Mouse (Mus musculus) kidney, adult 8-10 months (tissue): ENCODE results near the gene Uap1.

Experiments
- DNase-seq, 2 experiments: peaks; one replicate each; pipeline ENCODE4 v3.0.0; 2022

Uap1 gene

DNA sequence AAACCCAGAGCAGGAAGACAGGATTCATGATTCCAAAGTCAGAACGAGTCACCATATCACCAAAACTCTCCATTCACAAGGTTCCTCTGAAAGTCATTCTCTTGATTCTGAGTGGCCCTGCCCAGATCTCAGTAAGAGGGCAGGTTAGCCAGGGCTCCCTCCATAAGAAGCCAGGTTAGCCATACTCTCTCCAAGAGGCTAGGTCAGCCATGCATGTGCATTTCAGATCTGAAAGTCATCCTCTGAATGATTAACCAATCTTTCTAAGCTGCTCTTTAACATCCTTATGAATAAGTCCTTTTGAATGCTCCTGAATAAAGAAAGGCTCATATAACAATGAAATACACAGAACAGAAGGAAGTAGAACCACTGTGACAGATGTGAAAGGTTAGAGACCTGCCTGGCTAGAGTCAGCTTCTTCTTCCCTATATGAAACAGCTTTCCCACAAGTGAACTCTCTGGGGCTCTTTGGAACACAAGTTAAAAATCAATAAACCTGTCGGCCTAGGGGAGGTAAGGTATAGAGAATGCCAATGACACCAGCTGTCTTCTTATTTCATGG is 10.6 kb downstream of the Uap1 start:
- no peak for DNase-seq

DNA sequence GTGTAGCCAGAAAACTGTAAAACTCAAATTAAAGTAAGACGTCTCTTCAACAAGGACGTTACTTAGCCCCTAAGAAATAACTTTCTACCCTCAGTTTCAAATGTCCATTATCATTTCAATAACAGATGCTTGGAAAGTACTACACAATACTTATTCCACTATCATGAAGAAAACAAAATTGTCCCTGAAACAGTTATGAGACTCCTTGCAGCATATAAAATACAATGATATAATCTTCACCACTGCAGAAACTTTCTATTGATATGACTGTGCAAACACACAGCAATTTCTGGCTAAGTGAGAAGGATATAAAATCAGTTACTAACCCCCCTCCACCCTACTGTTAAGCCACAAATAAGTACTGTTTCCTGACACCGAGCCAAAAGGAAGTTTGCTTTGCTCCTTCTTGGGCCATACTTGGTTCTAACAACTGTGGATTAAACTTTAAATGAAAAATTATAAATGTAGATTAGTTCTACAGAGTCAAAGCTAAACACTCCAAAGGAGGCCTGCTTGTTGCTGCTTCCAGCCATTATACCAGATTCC is 11.3 kb downstream of the Uap1 start:
- peak in 1 of 2 experiments; percentile 50 for DNase-seq

DNA sequence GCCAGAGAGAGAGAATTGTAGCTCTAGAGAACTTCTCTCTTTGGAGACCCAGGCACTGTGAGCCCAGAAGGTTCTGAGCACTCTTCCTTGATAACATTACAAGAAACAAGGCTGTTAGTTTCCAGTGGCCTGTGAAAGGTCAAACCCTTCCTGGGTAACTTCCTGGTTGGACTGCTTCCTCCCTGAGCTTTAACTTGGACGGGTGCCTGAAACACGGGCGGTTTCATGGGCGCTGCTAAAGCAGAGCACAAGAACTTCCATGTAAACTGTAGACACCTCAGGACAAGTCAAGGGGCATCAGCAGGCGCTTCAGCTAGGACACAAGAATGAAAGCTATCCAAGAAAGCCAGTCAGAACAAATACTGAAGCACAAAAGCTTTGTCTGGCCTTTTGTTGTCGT is 12.9 kb downstream of the Uap1 start:
- peak; percentile 61 to 70 for DNase-seq

DNA sequence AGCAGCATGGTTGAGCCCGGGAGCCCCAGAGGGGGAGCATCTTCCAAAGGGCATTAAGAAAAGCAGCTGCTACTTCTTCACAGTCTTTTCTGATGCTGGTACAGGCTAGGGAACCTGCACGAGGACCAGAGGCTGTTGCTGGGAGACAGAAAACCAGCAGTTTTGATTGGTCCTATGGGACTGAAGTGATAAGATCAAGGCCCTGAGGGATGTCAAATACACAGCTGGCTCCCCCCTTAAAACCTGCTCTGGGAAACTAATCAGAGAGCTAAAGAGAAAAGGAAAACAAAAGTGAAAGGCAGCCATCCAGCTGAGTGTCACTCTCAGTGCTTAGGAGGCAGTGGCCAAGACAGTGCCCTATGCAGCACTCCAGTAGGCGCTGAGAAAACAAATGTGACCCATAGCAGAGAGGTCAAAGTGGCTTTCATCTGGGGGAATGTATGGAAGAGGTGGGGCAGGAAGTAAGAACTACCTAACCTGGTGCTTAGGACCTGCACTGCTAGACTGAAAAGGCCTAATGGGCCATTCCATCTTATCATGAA is 14.3 kb downstream of the Uap1 start:
- no peak for DNase-seq

DNA sequence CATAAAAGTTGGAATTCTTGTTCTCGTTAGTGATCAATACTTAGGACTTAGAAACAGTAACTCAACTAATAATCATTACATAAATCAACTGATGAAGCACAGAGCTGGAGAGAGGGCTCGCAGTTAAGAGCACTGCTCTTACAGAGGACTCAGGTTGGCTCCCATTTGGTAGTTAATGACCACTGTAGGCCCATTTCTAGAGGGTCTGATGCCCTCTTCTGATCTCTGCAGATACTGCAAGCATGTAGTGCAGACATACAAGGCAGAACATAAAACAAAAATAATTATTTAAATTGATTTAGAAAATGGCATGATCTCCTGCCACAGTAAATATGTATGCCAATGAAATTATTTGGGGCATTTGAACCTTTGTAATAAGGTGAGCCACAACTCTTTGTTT is 15.1 kb downstream of the Uap1 start:
- no peak for DNase-seq

DNA sequence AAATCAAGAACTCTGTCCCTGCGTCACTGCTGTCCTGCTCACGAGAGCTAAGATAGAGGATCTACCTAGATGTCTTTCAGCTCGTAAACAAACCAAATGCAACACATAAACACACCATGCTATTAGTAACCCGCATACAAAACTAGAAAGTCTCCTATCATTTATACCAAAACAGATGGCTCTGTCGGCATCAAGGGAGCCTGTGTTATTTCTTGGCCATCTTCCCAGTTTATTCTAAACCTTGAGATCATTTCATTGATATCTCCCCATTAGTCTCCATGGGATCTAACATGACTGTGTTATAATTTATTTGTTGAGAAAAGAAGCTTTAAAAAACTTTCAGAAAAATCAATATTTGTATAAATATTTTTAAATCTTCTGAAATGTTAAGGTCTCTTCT is 19.0 kb downstream of the Uap1 start:
- DNase-seq: no peak

DNA sequence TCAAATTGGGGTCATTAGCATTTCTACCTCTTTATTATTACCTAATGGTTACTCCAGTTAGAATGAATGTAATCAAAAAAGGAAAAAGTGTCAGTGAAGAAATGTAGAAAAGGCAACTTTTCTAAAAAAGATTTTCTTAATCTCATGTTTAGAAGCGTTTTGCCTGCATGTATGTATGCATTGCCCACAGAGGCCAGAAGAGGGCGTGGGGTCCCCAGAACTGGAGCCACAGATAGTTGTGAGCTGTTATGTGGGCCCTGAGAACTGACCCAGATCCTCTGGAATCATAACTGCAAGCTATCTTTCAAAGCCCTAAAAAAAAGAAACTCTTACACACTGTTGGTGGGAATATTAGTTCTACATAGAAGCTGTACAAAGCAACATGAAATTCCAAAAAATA is 19.5 kb downstream of the Uap1 start:
- DNase-seq: no peak

DNA sequence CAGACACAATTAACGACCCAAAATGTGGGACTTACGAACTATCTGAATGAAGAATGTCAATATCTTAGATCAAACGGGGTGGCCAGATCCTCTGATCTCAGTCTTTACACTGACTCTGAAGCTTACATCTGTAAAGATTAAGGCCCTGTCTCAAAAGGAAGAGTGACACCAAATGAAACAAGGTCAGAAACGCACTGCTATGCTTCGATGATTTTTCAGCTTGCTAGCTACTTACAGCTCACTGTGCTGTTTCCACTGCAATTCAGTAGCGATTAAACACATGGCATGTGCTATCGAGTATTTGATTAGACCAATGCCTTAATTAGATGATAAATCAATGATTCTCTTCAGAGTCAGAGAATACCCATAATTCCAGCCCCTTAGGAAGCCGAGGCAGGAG is 20.8 kb downstream of the Uap1 start:
- DNase-seq: no peak

DNA sequence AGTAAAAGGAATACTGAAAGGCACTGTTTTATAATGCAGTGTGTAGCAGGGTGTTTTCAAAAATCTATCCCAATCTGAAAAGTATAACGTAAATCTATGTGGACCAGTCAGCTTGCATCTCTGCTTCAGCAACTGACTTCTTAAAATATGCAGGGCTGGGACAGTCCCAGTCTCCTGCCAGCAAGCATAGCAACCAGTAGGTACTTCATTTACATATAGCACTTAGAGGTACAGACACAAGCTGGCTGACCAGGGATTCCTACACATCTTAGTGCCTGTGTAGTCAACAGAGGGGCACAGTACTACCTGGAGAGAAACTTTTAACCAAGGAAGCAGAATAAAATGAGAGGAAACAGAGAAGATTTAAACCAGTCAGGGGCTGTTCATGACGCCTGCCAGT is 22.2 kb downstream of the Uap1 start:
- DNase-seq: no peak

DNA sequence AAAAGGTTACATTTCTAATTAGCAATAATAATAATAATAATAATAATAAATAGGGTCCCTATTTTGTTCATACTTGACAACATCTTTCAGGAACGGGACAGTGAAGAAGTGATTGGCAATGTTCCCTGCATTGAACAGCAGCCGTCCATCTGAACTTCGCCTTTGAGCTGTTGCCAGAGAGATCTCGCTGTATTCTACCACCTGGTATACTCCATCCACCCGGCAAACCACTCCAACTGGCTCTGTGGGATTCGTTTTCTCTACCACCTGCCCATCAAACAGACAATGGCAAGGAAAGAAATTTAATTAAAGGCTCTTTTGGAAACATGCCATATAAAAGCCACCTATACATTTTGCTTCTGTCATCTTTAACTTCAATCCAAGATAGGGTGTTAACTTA is 23.9 kb downstream of the Uap1 start:
- DNase-seq: no peak

DNA sequence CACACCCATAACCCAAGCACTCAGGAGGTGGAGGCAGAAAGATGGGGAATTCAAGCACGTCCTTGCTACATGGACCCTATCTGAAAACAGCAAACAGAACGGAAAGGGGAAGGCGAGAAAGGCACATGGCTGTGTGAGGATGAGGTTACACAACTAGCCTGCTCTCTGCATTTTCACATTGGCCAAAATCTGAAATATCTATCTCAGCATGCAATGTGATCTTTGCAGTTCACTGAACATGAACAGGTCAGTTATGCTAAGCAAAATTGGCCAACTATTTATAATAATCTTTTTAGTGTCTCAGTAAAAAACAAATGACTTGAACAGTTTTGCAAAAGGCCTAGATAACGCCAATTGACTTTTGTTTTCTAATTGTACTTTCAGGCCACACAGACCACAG is 25.0 kb downstream of the Uap1 start:
- peak in 1 of 2 experiments; percentile 30 for DNase-seq

DNA sequence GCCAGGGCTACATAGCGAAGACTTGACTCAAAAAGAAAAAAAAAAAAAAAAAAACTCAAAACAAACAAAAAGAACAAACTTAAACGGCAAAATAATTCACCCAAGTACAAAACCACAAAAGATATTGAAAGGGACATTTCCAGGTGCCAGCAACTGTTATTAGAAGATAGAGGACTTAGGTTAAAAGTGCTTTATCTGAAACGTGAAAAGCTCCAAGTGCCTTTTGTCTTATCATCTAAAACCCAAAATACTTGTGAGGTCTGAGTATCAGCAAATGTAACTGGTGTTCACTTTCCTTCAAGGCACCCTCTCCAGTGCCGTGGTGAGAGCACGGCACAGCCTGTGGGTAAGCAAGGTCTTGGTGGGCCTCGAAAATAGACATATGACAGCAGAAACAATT is 26.2 kb downstream of the Uap1 start:
- no peak for DNase-seq

DNA sequence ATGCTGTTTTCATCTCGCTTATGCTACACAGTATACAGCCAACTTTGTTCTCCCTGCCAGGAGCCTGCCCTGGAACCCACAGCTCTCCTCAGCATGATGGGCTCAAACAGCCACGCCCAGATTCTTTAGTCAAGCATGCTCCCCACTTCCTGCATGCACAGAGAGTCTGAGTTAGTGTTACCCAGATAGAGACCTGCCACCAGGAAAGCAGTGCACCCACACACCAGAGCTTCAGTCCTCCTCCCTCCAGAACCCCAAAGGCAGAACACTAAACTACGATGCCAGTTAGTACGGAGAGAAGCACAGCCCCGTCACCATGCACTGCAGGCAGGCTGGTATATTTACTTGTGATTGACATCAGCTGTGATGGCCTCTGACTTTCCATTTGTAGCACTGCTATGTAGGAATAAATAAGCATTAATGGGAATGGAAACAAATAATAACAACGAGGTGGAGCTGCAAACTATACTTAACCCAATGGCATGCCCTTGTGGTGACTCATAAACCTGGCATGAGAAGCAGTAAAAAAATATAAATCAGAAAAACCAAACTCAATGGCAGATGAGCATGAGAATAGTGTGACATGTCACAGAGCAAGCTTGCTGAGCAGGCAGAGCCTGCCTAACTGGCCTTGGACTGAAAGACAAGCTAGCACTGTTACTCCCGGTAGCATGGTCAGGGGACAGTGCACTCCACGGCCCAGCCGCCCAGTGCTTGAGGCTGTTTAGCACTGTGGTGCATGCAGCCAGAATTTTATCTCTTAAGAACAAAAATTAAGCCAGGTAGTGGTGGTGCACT is 26.9 kb downstream of the Uap1 start:
- DNase-seq: no peak

DNA sequence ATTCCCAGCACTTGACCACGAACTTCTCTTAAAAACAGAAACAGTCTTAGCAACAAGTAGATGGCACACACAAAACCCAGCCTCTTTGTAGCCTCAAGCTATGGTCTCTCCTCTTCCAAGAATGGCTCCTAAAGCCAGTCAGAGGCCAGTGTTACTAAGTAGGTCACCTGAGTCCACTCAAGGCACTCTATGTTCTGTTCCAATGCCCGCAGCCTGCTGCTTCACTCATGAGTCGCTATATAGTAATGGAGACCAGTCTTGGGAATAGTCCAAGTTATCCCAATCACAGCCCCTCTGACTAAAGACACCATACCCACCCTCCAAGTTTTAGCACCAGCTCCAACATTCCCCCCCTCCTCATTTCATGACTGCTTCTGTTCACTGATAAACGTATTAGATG is 29.2 kb downstream of the Uap1 start:
- DNase-seq: no peak

DNA sequence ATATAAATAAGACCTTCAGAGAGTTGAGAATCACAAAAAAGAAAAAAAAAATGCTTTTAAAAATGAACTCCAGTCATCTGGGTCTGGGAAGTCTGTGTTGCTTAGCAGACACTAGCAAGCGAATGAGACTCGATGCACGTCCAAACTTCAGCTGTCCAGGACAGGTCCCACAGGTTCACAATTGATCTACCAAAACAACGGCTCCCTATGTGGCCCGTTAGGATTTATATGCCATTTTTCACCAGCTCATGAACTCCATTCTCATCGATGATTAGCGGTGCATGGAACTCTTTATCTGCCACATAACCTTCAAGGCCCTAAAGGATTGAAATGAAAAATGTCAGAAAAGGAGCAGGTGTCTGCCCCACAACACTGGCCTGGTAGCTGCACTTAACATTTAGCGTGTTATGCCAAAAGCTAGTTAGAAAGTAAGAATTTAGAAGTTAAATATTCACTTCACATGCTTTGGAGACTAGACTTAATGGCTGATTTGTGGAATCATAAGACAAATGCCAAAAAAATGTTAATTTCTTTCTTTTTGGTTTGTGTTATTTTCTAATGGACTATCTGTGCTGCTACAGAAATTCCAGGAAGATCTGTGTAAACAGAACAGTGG is 32.4 kb downstream of the Uap1 start:
- peak; percentile 55 to 67 for DNase-seq

DNA sequence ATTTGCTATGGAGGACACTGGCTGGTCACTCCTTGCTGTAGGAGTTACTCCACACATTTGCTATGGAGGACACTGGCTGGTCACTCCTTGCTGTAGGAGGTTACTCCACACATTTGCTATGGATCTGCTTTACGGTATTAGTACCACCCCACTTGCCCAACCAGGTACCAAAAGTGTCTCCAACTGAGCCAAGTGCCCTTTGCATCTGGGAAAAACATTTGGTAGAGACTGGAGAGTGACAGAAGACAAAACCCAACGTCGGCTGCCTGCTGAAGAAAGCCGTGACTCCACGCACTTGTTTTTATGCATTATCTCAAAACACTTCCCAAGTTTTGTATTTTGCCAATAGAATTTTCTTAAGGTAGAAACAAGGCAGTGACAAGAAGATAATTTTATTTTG is 33.1 kb downstream of the Uap1 start:
- no peak for DNase-seq

DNA sequence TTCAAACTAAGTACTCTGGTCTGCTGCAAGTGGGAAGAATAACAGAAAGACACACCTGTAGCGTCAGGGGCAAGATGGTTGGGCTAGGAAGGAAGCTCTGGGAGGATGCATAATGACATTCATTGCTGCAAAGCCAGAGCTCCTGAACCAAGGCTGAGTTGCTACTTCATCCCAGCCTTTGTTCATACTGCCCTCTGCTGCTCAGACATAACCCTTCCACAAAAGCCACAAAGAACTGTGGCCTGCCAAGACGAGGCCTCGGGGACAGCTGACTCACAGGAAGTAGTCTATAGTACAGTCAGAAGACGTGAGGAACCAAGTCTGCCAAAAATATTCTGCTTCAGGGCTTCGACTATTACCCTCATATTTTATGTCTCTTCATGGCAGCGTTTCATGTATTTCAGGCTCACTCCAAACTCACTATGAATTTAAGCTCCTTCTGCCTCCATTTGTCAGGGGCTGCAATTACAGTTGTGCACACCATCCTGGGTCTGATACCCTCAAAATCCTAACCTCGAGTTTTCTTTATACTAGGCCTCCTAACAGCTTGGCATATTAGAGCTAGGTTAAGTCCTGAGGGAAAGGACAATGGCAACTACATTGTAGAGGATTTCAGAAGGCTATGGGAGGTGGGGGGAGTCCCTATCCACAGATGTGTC is 38.3 kb downstream of the Uap1 start:
- peak; percentile 74 to 82 for DNase-seq

DNA sequence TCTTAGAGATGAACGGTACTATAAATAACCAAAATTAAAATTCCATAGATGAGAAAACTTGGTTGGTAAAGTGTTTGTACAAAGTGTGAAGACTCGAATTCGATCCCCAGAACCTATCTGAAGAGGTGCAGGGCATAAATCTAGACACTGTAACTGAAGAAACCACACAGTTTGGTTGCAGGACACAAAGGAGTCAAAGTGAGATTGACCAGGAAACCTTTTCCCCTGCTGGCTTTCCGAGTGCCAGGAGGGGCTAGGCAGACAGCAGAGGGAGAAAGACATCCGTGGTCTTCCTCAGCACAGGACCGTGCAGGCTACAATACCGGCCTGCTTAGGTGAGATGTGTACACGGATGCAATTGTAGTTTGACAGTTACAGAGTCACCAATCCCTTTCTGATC is 40.5 kb downstream of the Uap1 start:
- no peak for DNase-seq

DNA sequence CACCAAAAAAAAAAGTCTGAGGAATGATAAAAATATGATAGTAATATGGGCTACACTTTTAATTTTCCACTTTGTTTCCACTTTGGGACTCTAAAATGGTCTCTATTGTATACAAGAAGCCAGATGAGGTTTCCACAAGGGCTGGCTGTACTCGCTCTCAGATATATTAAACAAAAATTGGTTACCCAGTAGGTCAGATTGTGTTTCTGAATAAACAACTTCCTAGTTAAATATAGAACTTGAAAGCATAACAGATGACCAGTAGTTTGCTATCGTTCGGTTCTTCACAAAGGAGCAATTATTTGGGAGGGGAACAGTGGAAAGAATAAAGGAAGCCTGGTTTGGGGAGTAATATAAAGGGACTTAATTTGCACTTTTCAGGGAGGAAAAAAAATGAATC is 43.8 kb downstream of the Uap1 start:
- DNase-seq: no peak

DNA sequence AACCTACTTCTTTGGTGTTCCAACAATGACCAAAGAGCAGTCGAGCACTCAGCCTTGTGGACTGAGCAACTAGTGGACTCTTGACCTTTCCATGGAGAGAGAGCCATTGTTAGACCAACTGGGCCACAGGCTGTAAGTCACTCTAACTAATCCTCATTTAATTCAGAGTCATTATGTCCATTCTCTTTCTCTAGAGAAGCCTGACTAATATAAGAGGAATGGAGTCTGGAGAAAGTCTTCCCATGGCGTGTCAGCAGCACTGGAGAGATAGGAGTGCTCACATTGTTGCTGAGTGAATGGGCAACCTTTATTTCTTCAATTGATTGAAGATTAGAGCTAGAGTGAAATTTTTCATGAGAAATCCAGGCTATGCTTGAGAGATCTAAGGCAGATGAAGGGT is 50.1 kb downstream of the Uap1 start:
- no peak for DNase-seq

DNA sequence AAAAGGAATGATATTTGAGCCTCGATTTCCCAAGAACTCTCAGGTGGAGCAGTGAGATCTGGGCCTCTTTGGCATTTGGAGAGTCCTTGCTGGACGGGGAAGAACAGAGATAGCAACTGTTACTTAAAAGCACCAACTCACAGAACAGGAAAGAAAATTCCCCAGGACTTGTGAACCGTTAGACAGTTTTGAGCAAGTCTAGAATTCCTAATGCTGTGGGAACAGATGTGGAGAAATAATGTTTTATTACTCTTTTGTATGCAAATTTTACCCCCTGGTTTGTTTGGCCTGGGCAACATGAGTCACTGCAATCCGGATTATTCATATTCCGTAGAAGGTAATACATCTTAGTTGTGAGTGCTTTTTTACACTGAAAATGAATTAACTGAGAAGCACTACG is 61.1 kb downstream of the Uap1 start:
- DNase-seq: no peak

DNA sequence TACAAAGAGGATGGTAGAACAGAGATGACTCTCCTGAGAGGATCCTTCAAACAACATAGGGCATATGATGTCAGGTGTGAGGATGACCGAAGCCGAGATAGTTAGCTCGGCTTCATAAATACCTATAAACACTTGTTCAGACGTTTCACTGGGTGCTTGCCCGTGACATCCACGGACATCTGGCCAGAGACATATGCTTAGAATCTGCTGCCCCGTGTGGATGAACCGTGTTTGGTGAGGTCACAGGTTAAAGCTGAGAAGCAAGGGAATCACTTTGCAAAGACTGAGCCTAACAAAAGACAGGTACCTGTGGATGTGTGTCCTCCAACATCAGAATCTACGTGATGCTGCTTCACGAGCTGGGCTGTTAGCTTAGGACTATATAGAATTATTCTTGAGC is 62.5 kb downstream of the Uap1 start:
- no peak for DNase-seq

DNA sequence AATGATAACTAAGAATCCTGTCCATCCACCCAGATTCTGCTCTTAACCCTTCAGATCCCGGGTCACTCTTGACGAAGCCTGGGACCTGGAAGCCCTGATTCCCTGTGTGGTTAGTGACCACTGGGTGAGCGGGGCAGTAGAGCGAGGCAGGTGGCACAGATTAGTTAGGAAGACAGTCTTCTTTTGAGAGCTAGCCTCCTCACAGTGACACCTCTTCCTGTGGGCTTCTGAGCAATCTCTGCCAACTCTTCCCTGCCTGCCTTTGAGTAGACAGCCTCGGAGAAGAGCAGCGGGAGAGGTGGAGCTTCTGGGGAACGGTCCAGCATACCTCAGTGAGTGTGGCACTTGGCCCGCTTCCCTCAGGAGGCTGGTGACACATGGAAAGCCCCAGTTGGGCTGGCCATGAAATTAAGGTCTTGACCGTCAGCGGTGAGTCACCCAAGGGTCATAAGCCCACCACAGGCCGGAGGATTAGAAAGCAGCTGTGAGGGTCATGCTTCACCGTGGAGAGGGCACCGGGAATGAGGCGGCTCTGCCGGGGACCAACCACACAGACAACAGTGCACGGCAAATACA is 63.0 kb downstream of the Uap1 start:
- DNase-seq: no peak
